Mouse (Mus musculus) neural tube, embryonic 11.5 days (tissue): ENCODE measurements at regions not wholly inside any gene's neighbourhood (a gene's known extent, or its start where the extent isn't known, plus 50 kb on each side); places are given as distances from the start of the nearest gene placed in this dataset.

Experiments
- ATAC-seq: fragments of 200-750 bp; cut with Nextera tagmentation; 2 replicates; pipeline ENCODE4 v1.8.0; 2017; ENCODE audit warnings: moderate number of reproducible peaks, mild to moderate bottlenecking, moderate TSS enrichment, moderate library complexity; ENCODE audit not compliant: insufficient read depth, low FRiP score, low TSS enrichment
- DNase-seq: peaks from one replicate; pipeline ENCODE4 v3.0.0-alpha.2; 2015; ENCODE audit warnings: low spot score
- H3K27ac ChIP-seq: fragments of 300-500 bp; sonication (generic); 2 replicates; pipeline ENCODE4 v1.5.1; 2014; ENCODE audit warnings: low read depth, mild to moderate bottlenecking, low read length
- H3K27me3 ChIP-seq: fragments of 300-500 bp; sonication (generic); 2 replicates; pipeline ENCODE4 v1.6.1; 2014; ENCODE audit warnings: mild to moderate bottlenecking, low read length, mixed read lengths; ENCODE audit not compliant: control insufficient read depth, insufficient read depth
- H3K36me3 ChIP-seq: fragments of 300-500 bp; sonication (generic); 2 replicates; pipeline ENCODE4 v1.6.1; 2014; ENCODE audit warnings: mild to moderate bottlenecking, low read length, moderate library complexity, mixed read lengths; ENCODE audit not compliant: control insufficient read depth, insufficient read depth
- H3K4me1 ChIP-seq: fragments of 300-500 bp; sonication (generic); 2 replicates; pipeline ENCODE4 v1.6.1; 2014; ENCODE audit warnings: low read length, mixed read lengths; ENCODE audit not compliant: control insufficient read depth, insufficient read depth
- H3K4me2 ChIP-seq: fragments of 300-500 bp; sonication (generic); 2 replicates; pipeline ENCODE4 v1.6.1; 2014; ENCODE audit warnings: low read depth, mild to moderate bottlenecking, moderate library complexity
- H3K4me3 ChIP-seq: fragments of 300-500 bp; sonication (generic); 2 replicates; pipeline ENCODE4 v1.5.1; 2014; ENCODE audit warnings: low read depth, low read length
- H3K9ac ChIP-seq: fragments of 300-500 bp; sonication (generic); 2 replicates; pipeline ENCODE4 v1.6.1; 2014; ENCODE audit warnings: mild to moderate bottlenecking, low read length
- H3K9me3 ChIP-seq: fragments of 300-500 bp; sonication (generic); 2 replicates; pipeline ENCODE4 v1.6.1; 2016; ENCODE audit warnings: low read length; ENCODE audit not compliant: control insufficient read depth
- WGBS: fragments of 180-500 bp; shearing (Covaris S2); extraction: QIAGEN DNeasy Blood & Tissue Kit; methylation state at CpG from one replicate; pipeline ENCODE4 v1.1.7; 2014; 5-methylcytosine and 5-hydroxymethylcytosine counted together

DNA sequence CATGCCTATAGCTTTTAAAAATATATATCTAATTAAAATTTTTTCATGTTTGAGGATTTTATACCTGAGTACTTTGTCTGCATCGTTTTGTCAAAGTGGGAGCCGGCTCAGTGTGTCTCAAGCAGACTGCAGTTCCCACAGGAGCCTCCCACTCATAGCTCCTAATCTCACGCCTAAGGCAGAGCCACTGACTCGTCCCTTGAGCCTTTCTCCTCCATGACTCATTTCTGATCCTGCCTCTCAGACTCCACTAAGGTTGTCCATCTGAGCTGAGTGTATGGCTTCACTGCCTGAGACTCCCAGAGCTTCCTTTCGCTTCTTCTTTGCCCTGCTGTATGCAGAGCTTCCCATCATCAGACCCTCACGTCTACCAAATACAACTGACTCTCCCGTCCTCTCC is 98.8 kb downstream of the Efnb2 start:
- H3K4me1 ChIP-seq: no peaks in the 10 kb centered on the region
- no peaks in the 10 kb centered on the region for H3K36me3 ChIP-seq
- DNase-seq (no peak), ATAC-seq (no peak)
- H3K4me2 ChIP-seq: no peak overlapping the region
- no peaks in the 10 kb centered on the region for H3K27me3 ChIP-seq
- H3K9ac ChIP-seq: no peak overlapping the region
- H3K4me3 ChIP-seq: no peak overlapping the region
- WGBS: 86% methylated on average over 7 of the region's 7 CpGs
- H3K27ac ChIP-seq: no peak overlapping the region
- H3K9me3 ChIP-seq: no peaks in the 10 kb centered on the region

GRCm38 (mm10) chr8:8558050-8558449 is 103.0 kb downstream of the Efnb2 start:
- no peak overlapping the region for H3K27ac ChIP-seq
- DNase-seq: no peak
- no peak overlapping the region for H3K4me2 ChIP-seq
- H3K9ac ChIP-seq: no peak overlapping the region
- no peak overlapping the region for H3K4me3 ChIP-seq
- H3K36me3 ChIP-seq: no peaks in the 10 kb centered on the region
- ATAC-seq: no peak
- H3K27me3 ChIP-seq: no peaks in the 10 kb centered on the region
- WGBS: 84% methylated on average over 7 of the region's 7 CpGs
- no peaks in the 10 kb centered on the region for H3K4me1 ChIP-seq
- no peaks in the 10 kb centered on the region for H3K9me3 ChIP-seq

- Histone ChIP-seq H3K36me3 (no peaks in the 10 kb centered on the region), H3K27ac (no peak overlapping the region), H3K4me3 (no peak overlapping the region), H3K4me1 (no peaks in the 10 kb centered on the region), H3K9ac (no peak overlapping the region), H3K4me2 (no peak overlapping the region), H3K27me3 (no peaks in the 10 kb centered on the region), H3K9me3 (no peaks in the 10 kb centered on the region)
- 65% methylated on average over 10 of the region's 10 CpGs for WGBS
- DNase-seq: no peak
- ATAC-seq: no peak
Observed at GRCm38 (mm10) chr8:8556152-8556551, 104.9 kb downstream of the Efnb2 start.

GRCm38 (mm10) chr8:8554691-8555090 is 106.4 kb downstream of the Efnb2 start:
- no peak overlapping the region for H3K4me2 ChIP-seq
- no peaks in the 10 kb centered on the region for H3K36me3 ChIP-seq
- no peak for DNase-seq
- no peaks in the 10 kb centered on the region for H3K4me1 ChIP-seq
- no peak for ATAC-seq
- no peak overlapping the region for H3K9ac ChIP-seq
- no peaks in the 10 kb centered on the region for H3K27me3 ChIP-seq
- H3K27ac ChIP-seq: no peak overlapping the region
- 0 out of 2 replicates have a peak, but pooled peaks cover 3% of the 10 kb centered on the region for H3K9me3 ChIP-seq
- WGBS: 89% methylated on average over 5 of the region's 5 CpGs
- no peak overlapping the region for H3K4me3 ChIP-seq

DNA sequence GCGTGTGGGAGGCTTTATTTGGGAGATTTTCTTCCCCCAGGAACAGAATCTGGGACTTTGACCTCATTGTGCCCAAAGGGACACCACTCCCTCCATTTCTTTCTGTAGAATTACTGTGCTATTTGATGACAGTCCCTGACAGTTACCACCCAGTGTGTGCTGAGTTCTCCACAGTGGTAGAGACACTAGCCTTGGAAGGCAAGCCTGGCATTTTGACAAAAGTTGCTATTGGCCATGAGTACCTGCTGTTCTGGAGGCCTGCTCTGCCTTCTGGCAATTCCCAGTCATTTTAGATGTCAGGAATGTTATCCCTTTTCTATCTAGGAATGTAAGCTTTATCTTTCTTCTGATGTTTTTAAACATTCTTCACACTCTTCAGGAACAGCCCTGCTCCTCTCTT is 108.3 kb downstream of the Efnb2 start:
- DNase-seq: no peak
- no peak for ATAC-seq
- Histone ChIP-seq H3K27me3 (no peaks in the 10 kb centered on the region), H3K36me3 (no peaks in the 10 kb centered on the region), H3K27ac (no peak overlapping the region), H3K4me3 (no peak overlapping the region), H3K4me2 (no peak overlapping the region), H3K4me1 (no peaks in the 10 kb centered on the region), H3K9me3 (0 out of 2 replicates have a peak, but pooled peaks cover 3% of the 10 kb centered on the region), H3K9ac (no peak overlapping the region)
- WGBS: 89% methylated on average over 1 of the region's 1 CpGs

DNA sequence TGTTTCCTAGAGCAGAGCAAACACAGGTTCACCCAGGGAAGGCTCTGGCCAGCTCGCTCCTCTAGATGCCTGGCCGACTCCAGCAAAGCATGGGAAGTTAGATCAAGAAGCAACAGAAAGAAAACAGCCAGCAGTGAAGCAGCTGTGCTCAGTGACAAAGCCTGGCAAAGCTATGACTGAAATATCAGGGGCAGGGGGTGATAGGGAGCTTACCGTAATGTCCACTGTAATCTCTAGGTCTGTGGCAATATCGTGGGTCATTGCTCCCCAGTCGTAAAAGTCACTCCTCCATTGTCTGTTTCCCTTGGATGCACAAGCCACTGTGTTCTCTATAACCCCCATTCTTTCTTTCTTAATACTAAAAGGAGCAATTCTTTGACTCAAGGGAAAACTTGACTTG is 124.4 kb downstream of the Efnb2 start:
- ATAC-seq (no peak), DNase-seq (no peak)
- Histone ChIP-seq H3K36me3 (no peaks in the 10 kb centered on the region), H3K9me3 (no peaks in the 10 kb centered on the region), H3K4me3 (no peak overlapping the region), H3K27ac (no peak overlapping the region), H3K4me2 (no peak overlapping the region), H3K27me3 (no peaks in the 10 kb centered on the region), H3K4me1 (no peaks in the 10 kb centered on the region), H3K9ac (no peak overlapping the region)
- WGBS: 42% methylated on average over 5 of the region's 5 CpGs

DNA sequence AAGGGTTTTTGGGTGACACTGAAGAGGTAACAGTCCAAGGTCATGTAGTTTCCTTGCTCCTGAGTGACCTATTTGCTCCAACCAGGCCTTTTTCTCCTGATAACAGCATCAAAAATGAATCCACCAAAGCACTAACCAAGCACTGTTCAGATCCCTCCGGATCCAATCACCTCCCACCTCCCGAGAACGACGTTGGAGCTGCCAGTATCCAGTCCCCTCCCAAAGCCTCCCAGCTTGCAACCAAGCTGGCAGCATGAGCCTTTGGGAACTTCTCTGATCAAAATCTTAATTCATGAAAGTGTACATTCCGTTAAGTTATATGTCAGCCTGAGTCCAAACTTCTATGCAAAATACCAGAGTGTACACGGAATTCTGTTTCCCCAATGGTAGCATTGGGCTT is 126.3 kb downstream of the Efnb2 start:
- no peak overlapping the region for H3K27ac ChIP-seq
- DNase-seq: no peak
- H3K27me3 ChIP-seq: no peaks in the 10 kb centered on the region
- 64% methylated on average over 6 of the region's 6 CpGs for WGBS
- H3K4me2 ChIP-seq: no peak overlapping the region
- no peaks in the 10 kb centered on the region for H3K9me3 ChIP-seq
- H3K4me1 ChIP-seq: no peaks in the 10 kb centered on the region
- no peaks in the 10 kb centered on the region for H3K36me3 ChIP-seq
- H3K4me3 ChIP-seq: no peak overlapping the region
- H3K9ac ChIP-seq: no peak overlapping the region
- ATAC-seq: no peak

- Histone ChIP-seq H3K9ac (no peak overlapping the region), H3K27ac (no peak overlapping the region), H3K4me1 (no peaks in the 10 kb centered on the region), H3K4me3 (no peak overlapping the region), H3K4me2 (no peak overlapping the region), H3K27me3 (no peaks in the 10 kb centered on the region), H3K36me3 (no peaks in the 10 kb centered on the region), H3K9me3 (no peaks in the 10 kb centered on the region)
- WGBS: 77% methylated on average over 5 of the region's 5 CpGs
- DNase-seq (no peak), ATAC-seq (no peak)
Observed at GRCm38 (mm10) chr8:8532907-8533306, 128.1 kb downstream of the Efnb2 start.

DNA sequence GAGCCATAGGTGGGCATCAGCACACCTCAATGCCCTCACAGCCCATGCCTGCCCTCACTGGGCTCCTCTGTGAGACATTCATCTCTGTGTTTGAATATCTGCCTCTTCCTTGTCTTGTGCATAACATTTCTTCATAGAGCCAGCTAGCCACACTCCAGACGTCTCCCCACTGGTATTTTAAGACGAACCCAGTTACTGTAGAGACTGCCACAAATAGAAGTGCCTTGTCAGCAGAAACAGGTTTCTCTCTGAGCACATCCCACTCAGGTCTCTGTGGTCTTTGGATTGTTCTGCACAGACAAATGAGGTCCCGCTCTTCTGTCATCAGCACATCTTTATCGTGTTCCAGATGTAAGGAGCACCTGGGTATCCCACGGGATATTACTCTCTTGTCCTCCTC is 130.5 kb downstream of the Efnb2 start:
- DNase-seq (no peak), ATAC-seq (no peak)
- Histone ChIP-seq H3K36me3 (no peaks in the 10 kb centered on the region), H3K9ac (no peak overlapping the region), H3K27ac (no peak overlapping the region), H3K27me3 (no peaks in the 10 kb centered on the region), H3K4me2 (no peak overlapping the region), H3K9me3 (no peaks in the 10 kb centered on the region), H3K4me3 (no peak overlapping the region), H3K4me1 (no peaks in the 10 kb centered on the region)
- WGBS: 76% methylated on average over 5 of the region's 5 CpGs
